Mouse (Mus musculus): ENCODE data around the gene Kcp. TPM values are rescaled to one million over a fixed set of nuclear protein-coding genes. Genes with fewer than 3 reads are reported as not detected.

Kcp gene
- total RNA-seq, 2 experiments from 2014 or later = not detected

DNA sequence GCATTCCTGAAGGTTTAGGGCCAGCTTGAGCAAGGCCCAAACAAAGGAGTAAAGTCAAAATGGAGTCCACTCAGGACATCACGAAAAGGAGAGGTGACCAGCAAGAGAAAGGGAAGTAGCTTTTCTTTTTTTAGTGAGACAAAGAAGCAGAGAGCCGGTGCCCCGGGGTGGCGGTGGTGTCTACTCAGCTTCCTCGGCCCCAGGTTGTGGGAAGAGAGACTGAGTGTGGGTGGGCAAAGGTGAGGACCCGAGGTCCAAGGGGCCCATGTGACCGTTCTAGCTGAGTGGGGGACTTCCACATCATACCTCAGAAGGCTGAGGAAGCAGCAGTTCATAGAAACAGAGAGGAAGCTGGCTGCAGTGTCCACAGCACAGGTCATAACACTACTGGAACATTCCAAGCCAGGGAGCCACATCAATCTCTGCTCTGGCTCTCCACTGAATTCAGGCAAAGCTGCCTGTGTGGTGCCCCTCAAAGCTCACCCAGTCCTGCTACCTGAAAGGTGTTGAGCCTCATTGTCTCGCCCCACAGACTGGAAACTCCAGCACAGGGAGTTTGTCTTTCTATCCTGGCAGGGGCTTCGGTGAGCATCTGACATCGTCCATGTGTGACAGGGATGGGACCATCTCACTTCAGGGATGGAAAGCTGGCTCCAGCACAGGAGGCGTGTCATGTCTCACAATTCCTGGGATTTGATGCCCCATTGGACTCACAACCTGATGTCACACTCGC, 15.7 kb upstream of the Kcp start:
- ATAC-seq (ENCODE audit: poor library complexity, severe bottlenecking) = no peak; the same call in 1 of the 2 replicates

DNA sequence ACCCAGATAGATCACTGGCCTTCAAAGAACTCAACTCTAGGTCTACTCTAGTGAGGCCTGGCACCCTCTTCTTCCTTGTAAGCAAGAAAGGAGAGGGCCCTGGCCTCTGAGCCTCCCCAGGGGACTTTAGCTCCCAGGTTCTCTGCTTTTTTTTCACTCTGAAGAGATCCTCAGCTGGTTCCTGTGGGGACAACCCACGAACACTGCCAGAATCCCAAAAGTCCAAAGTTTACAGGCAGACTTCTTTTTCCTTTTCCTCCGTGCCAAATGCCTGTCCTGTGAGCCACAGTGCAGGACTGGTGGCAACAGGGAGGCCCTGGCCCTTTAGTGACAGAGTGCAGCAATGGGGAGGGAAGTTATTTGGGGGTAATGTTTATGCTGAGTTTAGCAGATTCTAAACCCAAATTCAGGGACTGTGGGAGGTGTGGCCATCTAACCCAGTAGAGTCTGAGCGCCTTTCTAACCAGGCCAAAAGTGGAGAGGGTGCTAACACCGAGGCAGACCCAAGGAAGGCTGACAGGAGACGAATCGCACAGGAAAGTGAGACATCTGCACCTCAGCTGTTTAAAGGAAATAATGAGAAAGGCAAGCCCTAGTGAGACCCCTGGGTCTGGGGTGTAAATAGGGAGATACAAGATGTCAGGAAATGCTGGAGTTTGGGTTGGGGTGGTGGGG, 15.0 kb upstream of the Kcp start:
- no peak for ATAC-seq (ENCODE audit: poor library complexity, severe bottlenecking)

DNA sequence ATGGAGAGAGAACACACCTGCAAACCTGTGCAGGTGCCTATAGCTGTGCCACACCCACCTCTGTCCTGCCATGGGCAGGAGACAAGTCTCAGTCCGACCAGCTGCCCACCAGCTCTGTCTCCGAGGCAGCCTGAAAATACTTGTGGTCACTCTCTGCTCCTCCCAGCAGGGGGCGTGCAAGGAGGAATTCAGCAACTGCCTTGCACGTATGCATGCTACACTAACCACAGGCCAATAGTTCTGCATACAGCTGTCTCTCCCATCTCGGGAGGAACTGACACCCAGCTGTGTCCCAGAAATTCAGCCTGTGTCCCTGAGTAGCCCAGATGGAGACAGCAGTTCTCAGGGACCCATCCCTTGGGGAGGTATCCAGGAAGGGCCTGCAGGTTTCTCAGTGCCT, 9.4 kb upstream of the Kcp start:
- ATAC-seq (ENCODE audit: poor library complexity, severe bottlenecking) = peak; percentile 94

DNA sequence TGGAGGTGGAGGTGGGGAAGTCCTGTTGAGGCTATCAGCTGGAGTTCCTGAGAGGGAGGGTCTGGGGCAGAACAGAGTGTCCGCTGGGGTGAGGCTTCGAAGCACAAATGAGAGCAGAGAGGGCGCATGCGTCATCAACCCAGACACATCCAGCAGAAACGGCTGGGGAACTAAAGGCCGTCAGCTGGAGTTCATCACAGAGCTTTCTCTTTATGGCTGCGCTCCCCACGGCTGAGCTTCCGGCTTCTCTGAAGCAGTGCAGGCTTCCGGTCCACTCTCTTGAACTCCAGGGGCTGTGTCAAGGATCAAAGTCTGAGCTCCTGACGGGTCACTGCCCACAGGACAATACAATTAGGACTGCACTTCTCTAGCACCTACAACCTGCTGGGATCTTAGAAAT, 5.5 kb upstream of the Kcp start:
- peak; percentile 71 for ATAC-seq (ENCODE audit: poor library complexity, severe bottlenecking)

DNA sequence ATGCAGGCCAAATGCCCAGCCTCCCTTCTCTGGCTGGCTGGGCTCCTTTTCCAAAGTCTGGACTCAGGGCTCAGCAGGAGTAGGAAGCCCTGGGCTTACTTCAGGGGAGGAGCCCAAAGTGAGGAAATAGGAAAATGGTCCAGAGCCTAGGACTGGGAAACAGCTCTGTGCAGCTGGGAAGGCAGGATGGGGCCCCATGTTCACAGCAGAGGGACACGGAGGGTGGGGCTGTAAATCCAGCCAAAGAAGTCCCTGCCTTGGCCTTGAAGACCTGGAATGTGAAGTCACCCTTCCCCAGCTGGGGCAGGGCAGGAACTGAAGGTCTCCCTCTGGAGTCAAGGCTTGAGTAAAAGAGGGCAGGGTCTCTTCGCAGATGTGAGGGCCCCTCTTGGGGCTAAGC, 1.3 kb upstream of the Kcp start:
- no peak for ATAC-seq (ENCODE audit: poor library complexity, severe bottlenecking)

DNA sequence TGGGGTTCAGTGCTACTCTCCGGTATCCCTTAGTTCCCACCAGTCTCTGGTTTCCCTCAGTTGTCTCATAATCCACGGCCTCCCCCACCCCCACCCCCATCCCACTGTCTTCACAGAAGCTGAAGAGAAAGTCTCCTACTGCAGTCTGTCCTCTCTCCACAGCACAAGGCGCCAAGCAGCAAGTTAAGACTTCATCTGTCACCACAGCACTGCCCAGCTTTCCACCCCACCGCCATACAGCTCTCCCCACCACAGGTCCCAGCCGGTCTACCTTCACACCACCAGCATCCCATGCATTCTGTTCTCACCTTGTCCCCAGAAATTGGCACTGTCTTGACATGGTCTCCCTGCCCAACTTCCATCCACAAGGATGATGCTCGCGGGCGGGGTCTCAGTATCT, 918 bp downstream of the Kcp start:
- ATAC-seq (ENCODE audit: poor library complexity, severe bottlenecking) = no peak

DNA sequence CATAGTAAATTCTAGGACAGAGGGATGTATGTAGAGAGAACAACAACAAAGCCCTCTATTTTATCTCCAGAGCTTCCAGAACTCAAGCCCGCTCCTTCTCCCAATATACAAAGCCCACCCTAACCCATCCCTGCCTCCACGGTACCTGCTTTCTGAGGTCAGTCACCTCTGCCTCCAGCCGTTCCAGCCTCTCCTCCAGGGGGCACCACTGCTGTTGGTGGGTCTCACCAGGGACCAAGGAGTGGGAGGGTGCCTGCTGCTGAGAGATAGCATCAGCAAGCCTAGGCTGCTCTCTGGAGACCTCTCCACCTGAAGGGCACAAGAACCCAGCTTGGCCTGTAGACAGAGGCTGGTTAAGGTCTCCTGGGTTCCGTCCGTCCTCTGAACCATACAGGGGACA, 2.3 kb downstream of the Kcp start:
- ATAC-seq (ENCODE audit: poor library complexity, severe bottlenecking) = no peak

DNA sequence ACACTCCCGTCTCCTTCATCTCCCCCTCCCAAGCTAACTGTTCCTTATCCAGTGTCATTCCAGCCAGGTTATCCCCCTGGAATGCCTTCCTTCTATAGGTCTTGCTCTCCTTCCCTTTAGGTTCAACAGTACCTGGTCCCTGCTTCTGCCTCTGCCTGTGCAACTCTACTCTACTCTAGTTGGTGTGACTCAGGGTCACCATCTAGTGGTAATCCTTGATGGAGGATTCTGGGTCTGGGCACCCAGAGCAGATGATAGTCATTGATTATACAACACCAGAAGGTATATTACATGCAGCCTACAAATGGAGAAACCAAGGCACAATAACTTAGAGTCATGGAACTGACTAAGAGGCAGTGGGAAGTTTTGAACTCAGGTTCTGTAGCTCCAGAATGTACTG, 6.2 kb downstream of the Kcp start:
- ATAC-seq (ENCODE audit: poor library complexity, severe bottlenecking) = no peak

DNA sequence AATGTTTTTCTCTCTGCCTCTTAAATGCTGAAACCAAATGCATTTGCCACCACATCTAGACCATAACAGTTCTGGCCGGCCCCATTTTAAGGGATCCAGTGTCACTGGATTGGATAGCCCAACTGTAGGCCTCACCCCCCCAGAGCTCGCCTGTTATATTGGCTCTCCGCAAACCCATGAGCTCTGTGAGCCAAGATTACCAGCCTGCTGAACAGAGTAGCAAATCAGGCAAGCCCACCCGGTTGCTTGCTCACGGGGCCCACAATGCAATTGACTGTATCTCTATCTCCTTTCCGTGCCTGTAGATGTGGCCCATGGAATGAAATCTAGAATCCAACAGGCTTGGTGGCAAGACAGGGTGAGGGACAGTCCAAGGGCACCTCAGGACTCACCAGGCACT, 6.9 kb downstream of the Kcp start:
- ATAC-seq (ENCODE audit: poor library complexity, severe bottlenecking) = no peak

DNA sequence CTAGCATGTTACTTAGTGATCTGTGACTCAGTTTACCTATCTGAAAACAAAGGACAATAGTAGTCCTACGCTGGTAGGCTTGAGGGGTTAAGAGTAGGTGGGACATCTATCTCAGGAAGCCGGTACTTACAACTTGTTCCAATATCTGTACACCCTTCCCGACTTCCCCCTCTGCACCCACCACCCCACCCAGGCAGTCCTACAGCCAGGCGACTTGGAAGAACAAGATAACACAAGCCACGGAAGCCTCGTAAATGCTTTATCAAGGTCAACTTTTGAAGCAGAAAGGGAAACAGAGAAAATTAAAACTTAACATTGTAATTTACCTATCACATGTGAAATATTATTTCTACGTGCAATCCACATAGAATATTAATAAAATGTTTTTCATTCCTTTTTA, 7.6 kb downstream of the Kcp start:
- no peak for ATAC-seq (ENCODE audit: poor library complexity, severe bottlenecking)

DNA sequence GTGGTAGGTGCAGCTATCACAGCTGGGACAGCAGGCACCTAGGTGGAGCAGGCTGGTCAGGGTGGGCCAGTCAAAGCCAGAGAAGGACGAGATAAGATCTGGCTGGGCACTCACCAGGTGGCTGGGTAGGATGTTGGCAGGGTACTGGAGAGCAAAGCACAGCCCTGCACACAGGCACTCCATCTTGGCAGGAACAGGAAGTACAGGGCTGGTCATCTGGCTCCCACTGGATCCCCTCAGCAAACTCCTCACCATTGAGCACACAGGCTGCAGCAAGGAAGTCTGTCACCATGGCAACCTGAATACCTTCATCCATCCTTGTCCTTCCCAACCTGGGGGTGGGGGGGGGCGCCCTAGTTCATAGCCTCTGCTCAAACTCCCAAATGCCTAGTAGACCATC, 10.0 kb downstream of the Kcp start:
- ATAC-seq (ENCODE audit: poor library complexity, severe bottlenecking) = no peak

DNA sequence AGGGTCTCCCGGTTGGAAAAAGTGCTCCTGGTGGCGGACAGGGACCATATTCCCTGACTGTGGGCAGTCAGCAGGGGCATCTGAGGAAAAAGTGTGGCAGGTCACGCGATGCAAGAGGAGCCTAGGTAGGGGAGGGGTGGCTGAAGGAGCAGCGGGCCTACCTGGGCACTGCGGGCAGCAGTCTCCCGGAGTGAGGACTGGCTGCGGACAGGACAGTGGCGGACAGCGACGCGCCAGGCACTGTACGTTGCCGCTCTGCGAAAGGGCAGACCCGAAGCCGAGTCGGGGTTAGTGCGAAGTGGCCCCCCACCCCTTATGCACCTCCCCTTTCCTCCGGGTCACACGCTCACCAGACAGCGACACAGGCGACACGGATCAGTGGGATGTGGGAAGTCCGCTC, 11.5 kb downstream of the Kcp start:
- no peak for ATAC-seq (ENCODE audit: poor library complexity, severe bottlenecking)

DNA sequence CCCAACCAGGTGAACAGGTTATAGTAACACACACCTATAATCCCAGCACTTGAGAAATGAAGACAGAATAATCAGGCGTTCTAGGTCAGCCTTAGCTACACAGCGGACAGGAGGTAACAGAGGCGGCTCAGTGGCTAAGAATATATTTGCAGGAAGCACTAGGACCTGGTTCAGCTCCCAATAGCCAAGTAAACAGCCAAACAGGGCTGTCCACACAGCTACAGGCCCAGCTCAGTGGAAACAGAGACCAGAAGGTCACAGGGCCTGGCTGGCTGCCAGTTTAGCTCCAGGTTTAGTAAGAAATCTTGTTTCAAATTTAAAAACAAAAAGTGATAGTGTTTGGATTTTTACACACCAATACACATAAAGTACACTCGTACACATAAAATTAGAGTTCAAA, 13.7 kb downstream of the Kcp start:
- ATAC-seq (ENCODE audit: poor library complexity, severe bottlenecking) = no peak

DNA sequence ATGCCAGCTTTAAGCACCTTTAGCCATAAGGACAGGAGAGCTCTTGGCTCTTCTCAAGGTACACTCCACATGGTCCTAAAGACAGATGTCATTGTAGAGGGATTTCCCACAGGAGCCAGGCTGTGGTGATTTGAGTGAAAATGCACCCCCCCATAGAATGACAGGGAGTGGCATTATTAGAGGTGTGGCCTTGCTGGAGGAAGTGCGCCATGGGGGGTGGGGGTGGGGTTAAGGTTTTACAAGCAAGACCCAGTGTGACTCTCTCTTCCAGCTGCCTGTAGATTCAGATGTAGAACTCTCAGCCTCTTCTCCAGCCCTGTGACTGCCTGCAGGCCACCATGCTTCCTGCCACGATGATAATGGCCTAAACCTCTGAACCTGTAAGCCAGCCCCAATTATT, 21.8 kb downstream of the Kcp start:
- no peak for ATAC-seq (ENCODE audit: poor library complexity, severe bottlenecking)

DNA sequence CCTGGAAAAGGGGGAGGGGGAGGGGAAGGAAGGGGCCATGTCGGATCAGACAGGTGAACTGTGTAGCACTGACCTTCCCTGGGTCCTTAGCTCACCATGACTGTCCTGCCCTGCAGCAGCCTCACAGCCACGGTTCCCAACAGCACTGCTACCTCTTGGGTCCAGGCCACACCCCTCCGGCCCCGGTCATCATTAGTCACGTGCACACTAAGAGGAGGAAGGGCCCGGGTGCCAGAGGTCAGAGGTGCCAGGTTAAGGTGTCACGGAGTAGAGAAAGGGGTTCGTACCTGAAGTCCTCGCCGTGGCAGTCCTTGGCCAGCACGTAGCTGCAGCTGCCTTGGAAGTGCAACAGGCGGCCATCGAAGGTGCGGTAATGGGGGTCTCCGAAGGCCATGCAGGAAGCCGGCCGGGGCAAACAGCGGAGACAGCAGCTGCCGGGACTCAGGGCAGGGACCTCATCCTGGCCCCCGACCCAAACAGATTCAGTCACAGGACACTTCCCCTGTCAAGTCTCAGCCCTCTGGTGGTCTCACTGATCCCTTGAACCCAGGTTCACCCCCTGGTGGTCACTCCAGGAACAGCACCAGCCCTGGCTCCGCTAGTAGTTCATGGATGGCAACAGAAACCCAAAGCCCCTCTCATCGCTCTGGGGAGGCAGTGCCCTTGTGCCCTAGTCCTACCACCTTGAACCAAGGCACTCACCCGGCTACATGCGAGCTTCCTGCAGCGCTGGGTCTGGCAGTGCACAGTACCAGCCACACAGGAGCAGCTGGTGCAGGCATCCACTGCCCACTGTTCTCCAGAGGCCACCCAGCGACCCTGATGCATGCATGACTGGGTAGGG, 22.8 kb downstream of the Kcp start:
- peak; percentile 95 for ATAC-seq (ENCODE audit: poor library complexity, severe bottlenecking)

DNA sequence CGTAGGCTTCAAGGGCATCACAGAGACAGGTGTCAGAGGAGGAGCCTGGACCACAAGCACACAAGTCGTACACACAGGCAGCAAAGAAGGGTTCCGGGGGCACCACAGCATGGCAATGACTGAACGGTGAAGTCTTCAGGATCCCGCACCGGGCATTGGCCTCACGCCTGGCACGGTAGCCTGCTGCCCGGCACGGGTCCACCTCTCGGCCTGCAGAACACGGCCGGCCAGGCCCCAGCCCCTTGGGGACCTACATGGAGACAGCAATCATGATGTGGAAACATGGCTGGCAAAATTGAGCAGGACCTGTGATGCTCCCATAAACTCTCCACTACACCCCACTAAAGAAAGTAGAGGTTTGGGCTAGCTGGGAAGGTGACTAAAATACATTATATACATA, 25.1 kb downstream of the Kcp start:
- no peak for ATAC-seq (ENCODE audit: poor library complexity, severe bottlenecking)

DNA sequence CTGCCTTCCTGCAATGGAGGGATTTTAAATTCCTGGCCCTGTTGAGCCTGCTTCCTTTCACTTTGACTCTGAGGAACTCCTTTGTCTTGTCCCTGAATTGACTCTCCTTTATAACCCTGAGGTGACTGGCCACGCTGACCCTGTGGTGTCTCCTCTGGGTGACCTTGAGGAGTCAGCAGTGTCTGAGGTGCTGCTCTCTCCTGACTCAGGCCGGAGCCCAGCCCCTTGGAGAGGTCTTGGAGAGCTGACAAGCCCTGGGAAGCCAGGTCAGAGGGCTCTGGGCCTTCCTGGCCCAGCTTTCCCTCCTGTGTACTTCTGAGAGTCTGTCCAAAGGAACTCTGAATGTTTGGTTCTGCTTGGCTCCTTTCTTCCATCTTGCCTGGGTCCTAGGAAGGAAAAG, 33.0 kb downstream of the Kcp start:
- ATAC-seq (ENCODE audit: poor library complexity, severe bottlenecking) = no peak

DNA sequence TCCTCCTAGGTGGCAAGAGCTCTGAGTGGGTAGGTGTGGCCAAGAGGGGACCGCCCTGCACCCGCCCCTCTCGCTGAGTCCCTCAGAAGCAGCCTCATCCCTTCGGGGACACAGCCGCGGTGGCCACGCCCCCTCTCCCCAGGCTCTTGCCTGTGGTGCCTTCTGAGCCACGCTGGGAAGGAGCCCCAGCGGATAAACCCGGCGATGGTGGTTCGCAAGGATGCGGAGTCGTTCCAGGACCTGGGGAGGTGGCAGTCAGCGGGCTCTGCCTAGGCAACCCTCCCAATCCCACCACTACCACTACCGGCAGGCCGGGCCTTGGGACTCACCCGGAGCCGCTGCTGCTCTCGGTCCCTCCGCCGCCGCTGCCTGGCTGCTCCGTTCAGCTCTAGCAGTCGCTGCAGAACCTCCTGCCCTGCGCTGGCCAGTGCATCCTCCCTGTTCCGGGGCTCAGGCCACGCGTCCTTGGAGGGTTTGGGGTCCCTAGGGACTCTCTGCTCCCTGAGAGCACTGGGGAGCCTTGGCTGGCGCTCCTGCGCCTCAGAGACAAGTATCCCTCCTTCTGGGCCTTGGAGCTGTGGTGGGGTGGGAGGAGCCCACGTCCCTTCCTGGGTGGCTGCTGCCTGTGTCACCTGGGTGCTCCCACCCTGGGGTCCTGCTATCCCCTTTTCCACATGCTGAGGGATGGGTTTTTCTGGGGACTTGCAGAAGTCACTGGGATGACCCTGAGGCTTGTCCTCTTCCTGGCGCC, 33.6 kb downstream of the Kcp start:
- ATAC-seq (ENCODE audit: poor library complexity, severe bottlenecking) = peak; percentile 95

DNA sequence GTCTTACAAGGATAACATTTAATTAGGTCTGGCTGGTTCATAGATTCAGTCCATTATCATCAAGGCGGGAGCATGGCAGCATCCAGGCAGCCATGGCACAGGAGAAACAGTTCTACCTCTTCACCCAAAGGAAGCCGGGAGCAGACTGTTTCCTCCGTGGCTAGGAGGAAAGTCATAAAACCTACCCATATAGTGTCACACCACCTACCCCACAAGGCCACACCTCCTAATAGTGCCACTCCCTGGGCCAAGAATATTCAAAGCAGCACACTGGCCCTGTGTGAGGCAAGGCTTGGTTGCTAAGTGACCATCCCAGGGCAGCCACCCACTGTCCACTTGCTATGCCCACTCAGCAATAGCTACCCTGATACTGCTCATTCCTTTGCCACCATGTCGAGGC, 36.6 kb downstream of the Kcp start, which contains the start of gene Atp6v1fnb:
Atp6v1fnb (plus strand) TSS at position 301 of the 400 bp plus-strand sequence.
- no peak for ATAC-seq (ENCODE audit: poor library complexity, severe bottlenecking)

DNA sequence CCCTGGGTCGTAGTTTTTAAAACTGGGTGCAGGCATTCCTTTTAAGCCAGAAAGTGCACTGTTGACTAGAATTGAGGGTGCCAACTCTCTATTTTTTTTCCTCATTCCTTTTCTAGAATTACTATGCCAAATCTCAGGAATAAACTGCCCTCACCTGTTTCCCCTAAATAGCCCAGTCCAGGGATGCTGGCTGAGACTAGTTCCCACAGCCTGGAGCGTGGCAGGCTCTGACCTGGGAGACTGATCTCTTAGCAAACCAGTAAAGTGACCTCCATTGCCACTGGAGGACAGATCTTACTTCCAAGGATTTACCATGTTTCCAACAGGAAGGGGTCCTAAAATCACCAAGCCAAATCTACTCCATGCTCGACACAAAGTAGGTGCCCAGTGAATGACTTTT, 38.9 kb downstream of the Kcp start:
- ATAC-seq (ENCODE audit: poor library complexity, severe bottlenecking) = no peak
